Mouse (Mus musculus): Measurements from ENCODE around the gene Plxna1. TPM values are rescaled to one million over a fixed set of nuclear protein-coding genes. Genes with fewer than 3 reads are reported as not detected.

Plxna1 gene
- polyA plus RNA-seq, 1 experiment from 2014 or later = 6.7 TPM

GRCm38 (mm10) chr6:89286286-89286655 lies 76.1 kb downstream of the Plxna1 start:
- no peak overlapping the region for H3K27ac ChIP-seq
- no peak overlapping the region for H3K9ac ChIP-seq
- ATAC-seq = no peak
- H3K9me3 ChIP-seq (replicated peaks) = 0 out of 2 replicates have a peak, but pooled peaks cover 4% of the 10 kb centered on the region
- no peak overlapping the region for H3K4me3 ChIP-seq
- peaks cover 18% of the 10 kb centered on the region for H3K27me3 ChIP-seq (replicated peaks)
- no peak overlapping the region for H3K4me2 ChIP-seq
- H3K36me3 ChIP-seq = no peaks in the 10 kb centered on the region
- H3K4me1 ChIP-seq = no peaks in the 10 kb centered on the region
- 48% methylated on average over 3 of the region's 3 CpGs for WGBS (ENCODE audit: insufficient replicate concordance)

GRCm38 (mm10) chr6:89285561-89286285 lies 76.7 kb downstream of the Plxna1 start:
- ATAC-seq = no peak

GRCm38 (mm10) chr6:89285116-89285515 lies 77.3 kb downstream of the Plxna1 start:
- H3K27ac ChIP-seq = no peak overlapping the region
- H3K36me3 ChIP-seq = no peaks in the 10 kb centered on the region
- H3K9ac ChIP-seq = no peak overlapping the region
- no peaks in the 10 kb centered on the region for H3K4me1 ChIP-seq
- 0 out of 2 replicates have a peak, but pooled peaks cover 4% of the 10 kb centered on the region for H3K9me3 ChIP-seq (replicated peaks)
- no peak overlapping the region for H3K4me2 ChIP-seq
- ATAC-seq = no peak
- peaks cover 29% of the 10 kb centered on the region for H3K27me3 ChIP-seq (replicated peaks)
- H3K4me3 ChIP-seq = no peak overlapping the region

More at GRCm38 (mm10) chr6:89285561-89286285, 76.7 kb downstream of the Plxna1 start:
- 30% methylated on average over 9 of the region's 9 CpGs for WGBS (ENCODE audit: insufficient replicate concordance)
- Histone ChIP-seq H3K27me3 (replicated peaks) (peaks cover 23% of the 10 kb centered on the region), H3K9me3 (replicated peaks) (0 out of 2 replicates have a peak, but pooled peaks cover 4% of the 10 kb centered on the region), H3K27ac (no peak overlapping the region), H3K4me1 (no peaks in the 10 kb centered on the region), H3K4me3 (no peak overlapping the region), H3K9ac (no peak overlapping the region), H3K36me3 (no peaks in the 10 kb centered on the region), H3K4me2 (no peak overlapping the region)

GRCm38 (mm10) chr6:89283095-89283494 lies 79.3 kb downstream of the Plxna1 start:
- peaks cover 37% of the 10 kb centered on the region for H3K27me3 ChIP-seq (replicated peaks)
- H3K27ac ChIP-seq = no peak overlapping the region
- H3K4me2 ChIP-seq = no peak overlapping the region
- 82% methylated on average over 4 of the region's 4 CpGs for WGBS (ENCODE audit: insufficient replicate concordance)
- no peak overlapping the region for H3K9ac ChIP-seq
- ATAC-seq = no peak
- 0 out of 2 replicates have a peak, but pooled peaks cover 4% of the 10 kb centered on the region for H3K9me3 ChIP-seq (replicated peaks)
- H3K4me1 ChIP-seq = no peaks in the 10 kb centered on the region
- H3K36me3 ChIP-seq = no peaks in the 10 kb centered on the region
- H3K4me3 ChIP-seq = no peak overlapping the region

GRCm38 (mm10) chr6:89282626-89283025 lies 79.8 kb downstream of the Plxna1 start:
- ATAC-seq = no peak
- Histone ChIP-seq H3K36me3 (no peaks in the 10 kb centered on the region), H3K4me3 (no peak overlapping the region), H3K9ac (no peak overlapping the region), H3K9me3 (replicated peaks) (0 out of 2 replicates have a peak, but pooled peaks cover 4% of the 10 kb centered on the region), H3K4me2 (no peak overlapping the region), H3K27ac (no peak overlapping the region), H3K27me3 (replicated peaks) (peaks cover 37% of the 10 kb centered on the region), H3K4me1 (no peaks in the 10 kb centered on the region)
- 38% methylated on average over 5 of the region's 5 CpGs for WGBS (ENCODE audit: insufficient replicate concordance)

GRCm38 (mm10) chr6:89281492-89282332 lies 80.7 kb downstream of the Plxna1 start:
- Histone ChIP-seq H3K4me1 (no peaks in the 10 kb centered on the region), H3K9ac (no peak overlapping the region), H3K9me3 (replicated peaks) (0 out of 2 replicates have a peak, but pooled peaks cover 4% of the 10 kb centered on the region), H3K36me3 (no peaks in the 10 kb centered on the region), H3K27me3 (replicated peaks) (peaks cover 37% of the 10 kb centered on the region), H3K27ac (no peak overlapping the region), H3K4me2 (no peak overlapping the region), H3K4me3 (no peak overlapping the region)
- no peak for ATAC-seq
- WGBS (ENCODE audit: insufficient replicate concordance) = 26% methylated on average over 16 of the region's 16 CpGs

GRCm38 (mm10) chr6:89280555-89280954 lies 81.9 kb downstream of the Plxna1 start:
- no peak overlapping the region for H3K9ac ChIP-seq
- ATAC-seq = no peak
- 52% methylated on average over 4 of the region's 4 CpGs for WGBS (ENCODE audit: insufficient replicate concordance)
- H3K4me3 ChIP-seq = no peak overlapping the region
- no peak overlapping the region for H3K4me2 ChIP-seq
- no peaks in the 10 kb centered on the region for H3K4me1 ChIP-seq
- H3K36me3 ChIP-seq = no peaks in the 10 kb centered on the region
- no peak overlapping the region for H3K27ac ChIP-seq
- peaks cover 26% of the 10 kb centered on the region for H3K27me3 ChIP-seq (replicated peaks)
- 0 out of 2 replicates have a peak, but pooled peaks cover 4% of the 10 kb centered on the region for H3K9me3 ChIP-seq (replicated peaks)

- no peak overlapping the region for H3K27ac ChIP-seq
- H3K4me2 ChIP-seq = no peak overlapping the region
- 62% methylated on average over 10 of the region's 10 CpGs for WGBS (ENCODE audit: insufficient replicate concordance)
- H3K4me3 ChIP-seq = no peak overlapping the region
- H3K9me3 ChIP-seq (replicated peaks) = no peaks in the 10 kb centered on the region
- H3K4me1 ChIP-seq = no peaks in the 10 kb centered on the region
- H3K9ac ChIP-seq = no peak overlapping the region
- H3K36me3 ChIP-seq = no peaks in the 10 kb centered on the region
- peaks cover 6% of the 10 kb centered on the region; the same call in 1 of the 2 replicates for H3K27me3 ChIP-seq (replicated peaks)
- no peak for ATAC-seq
These were observed 90.5 kb downstream of the Plxna1 start for GRCm38 (mm10) chr6:89271731-89272475.

- H3K4me3 ChIP-seq = no peak overlapping the region
- no peak overlapping the region for H3K4me2 ChIP-seq
- WGBS (ENCODE audit: insufficient replicate concordance) = 62% methylated on average over 5 of the region's 5 CpGs
- H3K27ac ChIP-seq = no peak overlapping the region
- H3K9me3 ChIP-seq (replicated peaks) = no peaks in the 10 kb centered on the region
- no peaks in the 10 kb centered on the region for H3K36me3 ChIP-seq
- no peak overlapping the region for H3K9ac ChIP-seq
- peaks cover 6% of the 10 kb centered on the region; the same call in 1 of the 2 replicates for H3K27me3 ChIP-seq (replicated peaks)
- no peaks in the 10 kb centered on the region for H3K4me1 ChIP-seq
- no peak for ATAC-seq
These were observed 95.2 kb downstream of the Plxna1 start for GRCm38 (mm10) chr6:89267181-89267580.
